Mouse (Mus musculus) adrenal gland, postnatal 10 days (tissue): ENCODE data around the gene Pfkfb4. TPM values are rescaled to one million over a fixed set of nuclear protein-coding genes. Genes with fewer than 3 reads are reported as not detected.

ENCODE experiments used
- DNase-seq: peaks from one replicate; pipeline ENCODE4 v3.0.0; 2021; ENCODE audit warnings: mixed read lengths
- total RNA-seq, 2 experiments: library from RNA; stranded (reverse); gene quantifications; 2 replicates each; pipeline ENCODE4 v1.2.3; 2021

Pfkfb4 gene
- total RNA-seq, 2 experiments from 2014 or later, result 3.2 to 8.1 TPM

DNA sequence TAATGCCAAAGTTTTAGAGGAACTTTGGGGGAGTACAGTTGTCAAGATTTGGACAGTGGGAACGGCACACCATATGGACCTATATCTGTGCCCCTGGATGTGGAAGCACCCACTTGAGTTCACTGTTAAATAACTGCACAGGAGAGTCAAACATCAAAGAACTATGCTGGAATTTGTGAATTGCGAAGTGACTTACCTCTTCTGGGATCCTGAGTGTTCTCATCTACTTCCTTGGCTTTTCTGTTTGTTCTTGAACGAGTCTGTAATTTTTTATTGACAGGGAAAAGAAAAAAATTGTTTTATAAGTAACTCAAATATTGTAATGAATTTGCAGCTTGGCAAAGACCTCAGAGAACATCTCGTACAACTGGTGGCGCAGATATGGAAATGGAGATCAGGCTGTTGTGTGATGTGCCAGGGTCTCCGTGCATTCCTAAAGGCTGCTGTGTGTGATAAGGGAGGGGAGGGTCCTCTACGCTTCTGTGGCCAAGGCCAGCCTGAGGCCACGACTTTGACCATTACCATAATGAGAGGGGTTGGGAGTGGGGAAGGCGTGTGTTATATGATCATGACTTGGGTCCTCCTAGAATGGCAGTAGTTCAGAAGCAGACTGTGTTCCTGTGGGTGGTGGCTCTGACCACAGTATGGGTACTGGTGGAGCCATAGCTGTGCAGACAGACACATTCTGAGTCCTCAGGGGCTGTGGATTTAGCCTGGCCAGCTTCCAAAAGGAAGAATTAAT, 1.2 kb downstream of the Pfkfb4 start:
- no peak for DNase-seq

DNA sequence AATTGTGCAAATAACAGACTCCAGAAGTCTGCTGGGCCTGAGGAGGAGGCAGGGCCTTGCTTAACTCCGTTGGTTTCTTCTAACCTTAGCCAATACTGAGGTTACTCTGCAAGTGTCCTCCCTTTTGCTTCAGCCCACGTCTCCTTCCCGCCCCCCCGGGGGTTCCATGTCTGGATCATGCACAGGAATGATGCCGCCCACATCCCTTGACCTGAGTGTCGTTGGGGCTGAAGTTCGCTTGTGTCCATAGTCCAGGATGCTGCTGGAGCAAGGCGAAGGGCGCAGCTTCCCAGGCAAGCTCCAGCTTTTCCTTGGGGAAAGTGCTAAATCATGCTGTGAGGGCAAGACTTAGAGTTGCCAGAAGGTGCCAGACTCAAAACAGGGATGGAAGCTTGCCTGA, 4.8 kb downstream of the Pfkfb4 start:
- no peak for DNase-seq

DNA sequence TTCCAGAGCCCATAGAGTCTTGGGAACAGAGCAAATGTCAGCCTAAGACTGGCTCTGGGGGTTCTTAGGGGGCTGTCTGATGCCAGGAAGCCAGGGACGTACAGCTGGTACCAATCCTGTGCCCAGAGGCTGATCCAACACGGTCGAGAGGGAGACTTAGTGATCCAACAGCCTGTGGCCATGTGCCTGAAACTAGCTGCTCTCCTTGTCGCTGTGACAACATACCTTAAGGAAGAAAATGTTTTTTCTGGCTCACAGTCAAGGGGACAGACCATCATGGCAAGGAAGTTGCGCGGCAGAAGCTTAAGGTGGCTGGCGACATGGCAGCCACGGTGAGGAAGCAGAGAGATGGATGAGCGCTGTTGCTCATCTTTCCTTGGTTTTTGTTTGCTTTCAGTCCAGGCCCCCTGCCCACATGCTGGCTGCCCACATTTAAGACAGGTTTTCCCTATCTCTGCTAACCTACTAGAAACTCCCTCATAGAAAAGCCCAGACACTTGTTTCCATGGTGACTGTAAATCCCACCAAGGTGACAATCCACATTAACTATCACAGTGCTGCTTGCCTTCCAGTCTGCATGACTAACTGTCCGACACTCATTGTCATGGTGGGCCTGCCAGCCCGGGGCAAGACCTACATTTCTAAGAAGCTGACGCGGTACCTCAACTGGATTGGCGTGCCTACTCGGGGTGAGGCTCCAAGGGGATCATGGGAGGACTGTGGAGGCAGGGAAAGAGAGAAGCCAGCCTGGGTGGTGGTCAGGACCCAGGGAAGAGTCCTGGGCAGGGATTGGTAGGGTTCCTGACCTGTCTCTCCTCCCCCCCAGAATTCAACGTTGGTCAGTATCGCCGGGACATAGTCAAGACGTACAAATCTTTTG, 6.9 kb downstream of the Pfkfb4 start:
- DNase-seq, result no peak

DNA sequence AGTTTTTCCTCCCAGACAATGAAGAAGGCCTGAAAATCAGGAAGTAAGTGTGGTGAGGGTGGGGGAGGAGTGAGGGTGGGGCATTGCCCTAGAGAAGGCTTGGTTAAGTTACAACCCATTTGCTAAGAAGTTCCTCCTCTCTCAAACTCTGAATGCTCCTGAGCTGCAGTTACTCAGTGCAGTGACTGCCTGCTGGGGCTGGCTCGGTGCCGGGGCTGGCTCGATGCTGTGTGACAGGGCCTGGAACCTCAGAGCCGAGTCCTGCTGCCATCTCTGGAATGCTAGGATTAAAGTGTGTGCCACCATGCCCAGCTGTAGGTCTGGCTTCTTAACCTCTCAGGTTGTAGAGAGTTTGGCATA, 7.6 kb downstream of the Pfkfb4 start:
- no peak for DNase-seq

DNA sequence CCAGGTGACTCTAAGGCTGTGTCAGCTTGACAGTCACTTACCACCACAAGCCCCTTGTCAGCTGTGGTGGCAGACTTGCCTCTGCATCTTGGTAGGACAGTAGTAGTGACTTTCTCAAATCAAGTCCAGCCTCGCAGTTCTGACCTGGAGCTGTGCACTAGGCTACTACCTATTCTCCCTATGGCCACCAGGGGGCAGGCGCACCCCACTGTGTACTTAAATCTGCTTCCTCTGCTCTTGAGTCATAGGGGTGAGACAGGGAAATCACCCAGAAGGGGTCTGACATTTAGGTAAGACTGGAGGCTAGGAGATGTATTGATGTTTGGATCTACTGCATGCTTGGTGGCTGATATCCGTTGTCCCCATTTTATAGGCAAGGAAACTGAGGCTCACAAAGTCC, 9.1 kb downstream of the Pfkfb4 start:
- peak; percentile 77 for DNase-seq

DNA sequence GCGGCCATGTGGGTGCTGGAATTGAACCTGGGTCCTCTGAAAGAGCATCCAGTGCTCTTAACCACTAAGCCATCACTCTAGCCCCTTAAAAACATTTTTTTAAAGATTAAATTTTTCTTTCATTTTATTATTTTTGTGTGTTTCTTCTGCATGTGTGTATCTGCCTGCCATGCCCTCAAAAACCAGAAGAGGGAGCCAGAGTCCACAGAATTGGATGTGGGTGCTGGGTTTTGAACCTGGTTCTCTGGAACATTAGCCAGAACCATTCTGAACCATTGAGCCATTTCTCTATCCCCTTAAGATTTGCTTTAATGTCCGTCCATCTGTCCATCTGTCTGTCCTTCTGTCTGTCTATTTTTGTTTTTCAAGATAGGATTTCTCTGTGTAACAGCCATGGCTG, 11.6 kb downstream of the Pfkfb4 start:
- peak; percentile 74 for DNase-seq

DNA sequence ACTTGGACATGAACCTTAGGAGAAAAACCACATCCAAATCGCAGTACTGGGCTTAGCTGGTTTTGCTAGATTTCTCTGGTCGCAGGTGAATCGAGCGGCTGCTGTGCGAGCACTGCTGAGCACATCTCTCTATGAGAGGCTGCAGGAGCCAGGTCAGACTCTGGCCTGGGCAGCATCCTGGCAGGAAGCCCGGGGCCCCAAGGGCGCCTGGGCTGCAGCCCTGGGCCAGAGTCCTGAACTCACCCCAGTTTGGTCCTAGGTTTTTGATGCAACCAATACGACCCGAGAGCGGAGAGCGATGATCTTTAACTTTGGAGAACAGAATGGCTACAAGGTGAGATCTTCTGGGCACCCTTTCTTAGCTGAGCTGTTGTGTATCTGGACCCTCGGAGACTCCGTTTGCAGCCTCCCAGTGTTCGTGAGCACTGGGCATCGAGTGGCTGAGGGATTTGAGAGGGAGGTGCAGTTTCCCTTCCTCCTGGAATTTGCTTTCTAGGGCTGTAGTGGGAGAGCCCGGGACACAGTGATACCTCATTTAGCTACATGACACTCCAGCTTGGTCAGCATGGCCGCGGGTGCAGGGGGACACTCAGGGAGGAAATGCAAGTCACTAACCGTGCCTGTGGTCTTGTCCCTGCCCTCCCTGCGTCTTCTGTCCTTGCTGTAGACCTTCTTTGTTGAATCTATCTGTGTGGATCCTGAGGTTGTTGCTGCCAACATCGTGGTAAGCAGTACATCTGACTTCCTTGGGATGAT, 15.6 kb downstream of the Pfkfb4 start:
- DNase-seq, result peak; percentile 51

DNA sequence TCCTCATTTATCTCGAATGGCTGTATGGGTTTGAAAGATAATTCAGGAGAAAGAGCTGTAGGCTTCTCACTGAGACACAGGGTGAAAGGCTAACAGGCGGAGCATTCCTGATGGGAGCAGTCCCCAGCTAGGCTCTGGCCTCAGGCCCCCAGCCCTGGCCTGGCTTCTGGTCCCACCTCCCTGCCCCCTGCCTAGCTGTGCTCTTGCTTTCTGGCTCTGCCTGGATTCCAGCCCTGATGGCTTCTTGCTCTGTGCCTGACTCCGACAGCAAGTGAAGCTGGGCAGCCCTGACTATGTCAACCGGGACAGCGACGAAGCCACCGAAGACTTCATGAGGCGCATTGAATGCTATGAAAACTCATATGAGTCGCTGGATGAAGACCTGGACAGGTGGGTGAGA, 16.5 kb downstream of the Pfkfb4 start:
- no peak for DNase-seq

DNA sequence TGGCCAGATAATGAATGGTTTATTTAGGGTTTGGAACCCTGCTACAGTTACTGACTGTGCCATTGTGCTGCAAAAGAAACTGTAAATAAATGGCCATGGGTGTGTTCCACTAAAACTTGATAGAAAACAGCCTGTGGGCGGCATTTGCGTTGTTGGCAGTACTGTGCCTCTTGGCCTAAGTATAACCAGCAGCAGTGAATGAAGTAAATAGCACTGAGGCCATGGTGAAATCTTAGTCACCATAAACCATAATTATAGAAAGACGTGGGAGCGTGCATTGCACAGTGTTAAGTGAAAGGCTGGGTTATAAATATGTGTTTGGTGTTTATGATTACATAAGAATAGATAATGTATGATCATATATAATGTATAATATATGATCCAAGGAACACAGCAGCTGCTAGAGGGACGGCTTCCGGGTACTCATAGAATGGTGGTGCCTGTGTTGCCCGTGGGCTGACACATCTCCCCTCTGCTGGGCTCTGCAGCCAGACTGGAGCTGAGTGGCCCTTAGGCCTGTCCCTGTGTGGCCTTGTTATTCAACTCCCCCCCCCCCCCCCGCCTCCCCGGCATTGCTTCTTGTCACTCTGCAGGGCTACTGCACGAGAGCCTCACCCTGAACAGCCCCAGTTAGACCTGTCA, 17.5 kb downstream of the Pfkfb4 start:
- DNase-seq, result no peak

DNA sequence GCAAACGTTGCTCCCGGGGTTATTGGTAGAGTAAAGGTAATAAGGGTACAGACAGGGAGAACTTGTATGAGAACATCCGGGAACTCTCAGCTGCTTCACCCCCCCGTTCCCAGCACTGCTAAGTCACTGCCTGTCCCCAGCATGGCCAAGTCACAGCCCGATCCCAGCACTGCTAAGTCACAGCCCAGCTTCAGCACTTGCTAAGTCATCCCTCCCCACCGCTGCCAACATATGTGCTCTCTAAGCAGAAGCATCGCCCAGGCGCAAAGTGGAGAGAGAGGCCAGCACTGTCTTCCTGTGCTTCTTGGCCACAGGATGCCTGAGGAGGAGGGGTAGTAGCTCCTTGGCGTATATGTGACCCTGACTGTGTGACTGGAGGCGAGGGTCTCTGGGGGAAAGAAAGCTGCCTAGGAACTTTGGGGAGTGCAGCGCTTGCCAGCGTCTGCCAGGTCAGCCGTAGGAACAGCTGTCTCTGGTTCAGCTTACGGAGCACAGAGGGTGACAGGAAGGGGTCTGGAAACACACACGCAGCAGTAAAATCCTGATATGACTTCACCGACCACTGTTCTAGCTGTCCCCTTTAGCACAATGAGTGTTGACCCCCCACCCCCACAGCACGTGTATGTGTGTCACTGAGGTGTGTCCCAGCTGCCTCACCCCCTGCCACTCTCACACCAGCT, 18.2 kb downstream of the Pfkfb4 start:
- peak; percentile 35 for DNase-seq

DNA sequence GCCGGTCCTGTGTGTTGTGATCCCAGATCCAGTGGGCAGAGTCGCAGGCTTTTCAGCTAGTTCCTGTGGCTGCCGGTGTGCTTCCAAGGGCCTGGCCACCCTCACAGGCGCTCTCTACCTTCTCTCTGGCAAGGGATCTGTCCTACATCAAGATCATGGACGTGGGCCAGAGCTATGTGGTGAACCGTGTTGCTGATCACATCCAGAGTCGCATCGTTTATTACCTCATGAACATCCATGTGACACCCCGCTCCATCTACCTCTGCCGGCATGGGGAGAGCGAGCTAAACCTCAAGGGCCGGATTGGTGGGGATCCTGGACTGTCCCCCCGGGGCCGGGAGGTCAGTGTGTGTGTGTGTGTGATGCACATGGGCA, 18.7 kb downstream of the Pfkfb4 start:
- DNase-seq, result no peak

DNA sequence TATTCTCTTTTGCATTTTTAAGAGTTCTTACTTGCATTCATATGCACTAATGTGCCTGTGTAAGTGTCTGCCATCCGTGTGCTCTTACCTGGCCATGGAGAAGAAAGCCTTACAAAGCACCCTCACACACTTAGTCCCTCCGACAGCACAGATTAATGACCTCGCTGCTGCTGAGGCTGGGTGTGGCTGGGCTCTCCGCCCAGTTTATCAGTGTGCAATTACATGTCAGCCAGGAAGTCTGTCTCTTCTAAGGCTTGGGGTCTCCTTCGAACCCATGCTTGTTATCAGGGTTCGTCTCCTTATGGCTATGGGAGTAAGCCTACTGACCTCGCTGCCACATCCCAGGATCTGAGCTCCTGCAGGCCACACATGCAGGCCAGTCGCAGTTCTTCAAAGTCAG, 23.8 kb downstream of the Pfkfb4 start:
- no peak for DNase-seq

DNA sequence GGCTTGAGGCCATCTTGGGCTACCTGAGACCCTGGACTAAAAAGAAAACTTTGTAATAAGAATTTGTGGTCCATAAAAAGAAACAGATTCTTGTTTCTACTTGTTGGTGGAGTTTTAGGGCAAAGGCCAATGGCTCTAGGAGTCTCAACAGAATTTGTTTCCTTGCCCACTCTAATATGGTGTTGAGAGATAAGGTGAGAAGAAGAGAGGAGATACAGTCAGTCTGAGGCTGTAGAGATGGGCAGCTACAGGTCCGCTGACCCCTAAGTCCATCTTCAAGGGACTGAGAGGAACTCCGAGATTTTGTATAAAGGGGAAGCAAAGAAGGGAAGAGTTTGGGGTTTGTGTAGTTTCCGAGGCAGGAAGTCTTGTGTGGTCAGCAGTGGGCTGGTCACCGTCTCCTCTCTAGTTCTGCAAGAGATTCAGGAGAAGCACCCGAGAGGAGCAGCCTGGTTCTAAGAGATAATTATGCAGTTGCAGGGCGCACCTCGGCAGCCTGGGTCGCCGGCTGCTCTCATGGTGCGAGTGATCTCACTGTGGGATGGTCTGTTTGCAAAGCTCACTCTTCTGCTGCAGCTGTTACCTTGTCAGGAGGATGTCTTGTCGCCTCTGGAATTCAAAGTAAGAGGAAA, 25.5 kb downstream of the Pfkfb4 start:
- no peak for DNase-seq

DNA sequence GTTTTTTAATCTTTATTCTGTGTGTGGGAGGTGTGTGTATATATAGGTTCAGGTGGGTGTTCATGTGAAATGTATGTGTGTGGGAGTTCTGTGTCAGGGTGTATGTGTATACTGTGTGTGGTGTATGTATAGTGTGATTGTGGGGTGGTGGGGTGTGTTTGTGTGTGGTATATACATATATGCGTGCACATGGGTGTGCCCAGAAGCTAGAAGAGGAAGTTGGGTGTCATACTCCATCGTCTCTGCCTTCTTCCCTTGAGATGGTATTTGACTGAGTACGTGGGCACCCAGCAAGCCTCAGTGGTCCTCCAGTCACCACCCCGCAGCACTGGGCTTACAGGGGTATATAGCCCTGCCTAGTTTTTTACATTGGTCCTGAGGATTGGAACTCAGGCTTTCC, 29.9 kb downstream of the Pfkfb4 start:
- no peak for DNase-seq

DNA sequence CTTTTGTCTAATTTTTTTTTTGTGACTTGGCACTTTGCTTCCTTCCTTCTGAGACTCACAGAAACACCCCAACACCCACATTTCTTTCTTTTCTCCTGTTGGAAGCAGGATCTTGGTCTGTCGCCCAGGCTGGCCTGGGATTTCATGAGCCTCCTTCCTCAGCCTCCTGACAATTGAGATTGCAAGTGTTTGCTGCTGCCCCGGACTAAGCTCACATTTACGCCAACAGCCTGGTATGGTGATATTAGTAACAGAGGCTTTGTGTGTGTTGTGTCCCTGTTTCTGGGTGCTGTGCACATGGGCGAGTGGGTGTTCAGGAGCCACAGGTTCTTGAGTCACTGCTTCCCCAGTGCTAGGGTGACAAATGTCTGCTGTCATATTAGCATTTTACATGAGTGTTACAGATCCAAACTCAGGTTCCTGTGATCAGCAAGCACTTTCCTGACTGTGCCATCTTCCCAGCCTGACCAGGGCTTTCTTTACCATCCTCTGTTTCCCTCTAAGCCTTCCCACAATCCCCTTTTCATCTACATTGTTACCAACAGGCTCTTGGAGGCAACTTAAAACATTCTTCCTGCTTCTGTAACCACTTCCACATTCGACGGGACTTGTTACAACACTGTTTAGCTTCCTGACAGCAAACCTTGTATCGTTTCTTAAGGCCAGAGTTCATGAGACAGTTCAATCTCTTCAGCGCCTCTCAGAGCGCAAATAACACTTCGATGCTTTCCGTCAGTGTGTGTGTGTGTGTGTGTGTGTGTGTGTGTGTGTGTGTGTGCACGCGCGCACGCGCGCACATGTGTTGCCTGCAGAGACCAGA, 31.5 kb downstream of the Pfkfb4 start:
- peak; percentile 57 for DNase-seq

DNA sequence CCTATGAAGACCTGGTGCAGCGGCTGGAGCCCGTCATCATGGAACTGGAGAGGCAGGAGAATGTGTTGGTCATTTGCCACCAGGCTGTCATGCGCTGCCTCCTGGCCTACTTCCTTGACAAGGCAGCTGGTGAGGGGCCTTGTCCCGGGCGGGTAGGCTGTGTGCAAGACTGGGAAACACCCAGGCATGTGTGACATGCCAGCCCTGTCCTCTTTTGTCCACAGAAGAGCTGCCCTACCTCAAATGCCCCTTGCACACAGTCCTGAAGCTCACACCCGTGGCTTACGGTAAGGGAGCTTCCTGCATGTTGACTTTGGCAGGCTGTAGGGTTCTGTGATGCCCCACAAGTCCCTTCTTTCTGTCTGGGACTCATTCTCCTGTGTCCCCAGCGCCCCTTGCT, 35.9 kb downstream of the Pfkfb4 start:
- DNase-seq, result no peak

DNA sequence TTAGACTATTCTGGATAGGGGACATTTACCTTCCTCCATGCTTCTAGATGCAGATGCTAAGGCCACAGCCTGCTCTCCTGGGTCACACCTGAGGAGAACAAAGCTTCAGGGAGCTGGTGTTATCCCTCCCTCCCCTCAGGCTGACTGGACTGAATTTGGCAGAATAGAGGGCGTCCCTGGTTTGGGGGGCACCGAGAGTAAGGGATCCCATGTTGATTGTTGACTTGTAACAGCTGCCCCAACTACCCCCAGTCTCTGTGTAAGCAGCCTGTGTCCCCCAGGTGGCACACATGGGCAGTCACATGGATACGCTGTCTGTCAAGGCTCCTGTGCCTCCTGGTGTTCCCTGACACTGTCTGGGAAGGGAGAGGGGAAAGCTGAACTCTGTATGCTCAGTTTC, 36.8 kb downstream of the Pfkfb4 start:
- no peak for DNase-seq

DNA sequence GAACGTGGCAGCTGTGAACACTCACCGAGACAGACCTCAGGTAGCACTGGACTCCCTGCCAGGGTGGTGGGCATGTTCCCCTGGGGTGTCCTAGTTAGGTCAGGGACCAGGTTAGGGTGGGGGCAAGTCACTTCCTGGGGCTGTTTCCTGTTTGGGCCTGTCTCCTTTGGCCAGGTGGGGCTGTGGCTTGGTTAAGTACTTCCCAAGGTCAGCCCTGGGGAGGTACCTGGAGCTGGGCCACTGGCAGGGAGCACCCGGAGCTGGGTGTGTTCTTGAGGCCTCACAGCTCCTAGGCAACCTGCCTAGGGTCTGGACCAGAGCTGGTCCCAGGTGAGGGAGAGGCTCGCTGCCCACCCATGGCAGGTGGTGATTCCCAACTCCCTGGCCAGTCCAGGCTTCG, 37.3 kb downstream of the Pfkfb4 start:
- no peak for DNase-seq

DNA sequence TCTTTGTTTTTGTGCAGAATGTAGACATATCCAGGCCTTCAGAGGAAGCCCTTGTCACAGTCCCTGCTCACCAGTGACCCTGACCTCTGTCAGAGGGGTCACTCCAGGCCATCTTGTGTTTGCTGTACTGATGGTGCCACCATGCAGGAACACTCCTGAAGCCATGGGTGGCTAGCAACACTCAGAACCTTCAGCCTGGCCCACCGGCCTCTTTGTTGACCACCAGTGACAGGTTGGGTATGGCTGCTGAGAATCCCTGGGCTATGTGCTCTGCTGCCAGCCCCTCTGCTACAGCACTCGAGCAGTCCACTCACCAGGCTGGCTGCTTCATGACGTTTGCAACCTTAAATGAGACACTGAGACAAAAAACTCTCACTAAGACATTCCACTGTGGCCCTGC, 38.7 kb downstream of the Pfkfb4 start:
- no peak for DNase-seq

DNA sequence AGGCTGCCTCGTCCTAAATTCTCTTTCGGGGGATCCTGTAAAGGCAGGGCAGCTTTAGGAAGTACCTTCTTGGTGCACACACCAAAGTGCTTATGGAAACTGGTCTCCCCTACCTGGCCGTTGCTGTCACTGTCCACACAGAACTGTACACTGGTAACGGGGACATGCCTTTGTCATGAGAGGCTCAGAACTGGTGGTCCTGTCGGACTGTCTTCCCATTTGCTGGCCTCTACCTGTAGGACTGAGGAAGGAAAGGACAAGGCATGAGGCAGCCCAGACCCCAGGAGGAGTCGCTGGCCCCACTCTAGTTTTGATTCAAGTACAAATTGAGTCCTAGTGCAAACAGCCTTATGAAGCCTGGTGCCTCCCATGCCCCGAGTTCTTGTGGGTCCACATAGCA, 39.4 kb downstream of the Pfkfb4 start:
- no peak for DNase-seq

DNA sequence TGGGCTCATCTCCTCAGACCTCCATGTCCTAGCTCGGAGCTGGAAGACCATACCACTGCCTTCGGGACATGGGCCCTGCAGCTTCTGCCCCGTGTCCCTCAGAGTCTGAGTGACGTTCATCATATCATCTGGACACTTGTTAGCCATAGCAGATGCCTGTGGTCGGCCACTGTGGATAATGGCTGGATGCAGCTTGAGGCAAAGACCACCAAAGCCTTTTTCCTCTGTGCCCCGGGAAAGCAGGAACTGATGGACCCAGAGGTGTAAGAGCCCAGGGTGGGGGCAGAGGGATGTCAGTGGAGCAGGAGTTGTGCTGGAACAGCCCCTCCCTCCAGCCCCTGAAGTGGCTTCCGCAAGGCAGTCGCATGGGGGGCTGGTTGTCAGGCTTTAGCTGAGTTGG, 40.1 kb downstream of the Pfkfb4 start:
- DNase-seq, result no peak
